Mouse (Mus musculus) embryonic fibroblast, embryonic 13.5 days (primary cell): Measurements from ENCODE around the gene Gbp2b. TPM values are rescaled to one million over a fixed set of nuclear protein-coding genes. Genes with fewer than 3 reads are reported as not detected.
"Not testable (repeated sequence)": the region's sequence is repeated elsewhere in the genome, so short reads cannot be mapped to it uniquely, and the experiment has no call there.

Experiments used
- H3K27ac ChIP-seq: 2 replicates; pipeline ENCODE4 v1.5.1; 2012; ENCODE audit warnings: low read length, control low read depth, inconsistent platforms; ENCODE audit not compliant: insufficient read depth
- H3K4me1 ChIP-seq: 2 replicates; pipeline ENCODE4 v1.6.1; 2011; ENCODE audit warnings: low read length; ENCODE audit not compliant: control insufficient read depth, insufficient read depth
- H3K4me3 ChIP-seq: 2 replicates; pipeline ENCODE4 v1.5.1; 2011; ENCODE audit warnings: mild to moderate bottlenecking, control low read depth, low read length; ENCODE audit not compliant: insufficient read depth
- CTCF ChIP-seq: IDR thresholded peaks from 2 replicates; pipeline ENCODE4 v1.5.1; 2011; ENCODE audit warnings: mild to moderate bottlenecking, control low read depth, low read length, moderate library complexity, borderline replicate concordance; ENCODE audit not compliant: insufficient read depth
- POLR2A ChIP-seq: IDR thresholded peaks from 2 replicates; pipeline ENCODE4 v1.6.1; 2011; ENCODE audit warnings: low read depth, mild to moderate bottlenecking, control low read depth, low read length, moderate library complexity
- polyA plus RNA-seq: library from polyadenylated mRNA; stranded (reverse); fragments of >200 nt; gene quantifications from 2 replicates; pipeline ENCODE4 v1.2.4, GENCODE M21; 2011; ENCODE audit warnings: low read depth; ENCODE audit not compliant: missing spikeins, insufficient read length

Gene Gbp2b
- polyA plus RNA-seq, 1 experiment = not detected

GRCm38 (mm10) chr3:142620111-142620955, 25.7 kb downstream of the Gbp2b start, which contains the start of gene Gbp2:
Gbp2 (plus strand) TSS chr3:142620602.
- peak within 1 kb of the TSS; percentile 49 for H3K4me3 ChIP-seq
- TF ChIP-seq CTCF (no peak), POLR2A (0 out of 2 replicates have a peak, but pooled peaks have one; percentile 15)
- H3K4me1 ChIP-seq = no peaks in the 10 kb centered on the region
- peak within 1 kb of the TSS; percentile 69 for H3K27ac ChIP-seq

- Histone ChIP-seq H3K27ac (peak overlapping the region; percentile 69), H3K4me3 (peak overlapping the region; percentile 49), H3K4me1 (no peaks in the 10 kb centered on the region)
- TF ChIP-seq POLR2A = no peak
These were observed 26.4 kb downstream of the Gbp2b start for GRCm38 (mm10) chr3:142620956-142621562.

GRCm38 (mm10) chr3:142630385-142630784, 35.7 kb downstream of the Gbp2b start:
- TF ChIP-seq POLR2A = no peak
- Histone ChIP-seq H3K27ac (no peak overlapping the region), H3K4me1 (no peaks in the 10 kb centered on the region), H3K4me3 (no peak overlapping the region)

- Histone ChIP-seq H3K27ac (no peak overlapping the region), H3K4me1 (no peaks in the 10 kb centered on the region), H3K4me3 (no peak overlapping the region)
- TF ChIP-seq CTCF (no peak), POLR2A (no peak)
These were observed 45.6 kb downstream of the Gbp2b start for GRCm38 (mm10) chr3:142640201-142640600.

- not testable (repeated sequence) for H3K4me3 ChIP-seq, H3K27ac ChIP-seq
These were observed 51.3 kb downstream of the Gbp2b start for GRCm38 (mm10) chr3:142645949-142646348.

GRCm38 (mm10) chr3:142647836-142648235, 53.2 kb downstream of the Gbp2b start:
- H3K4me3 ChIP-seq, H3K4me1 ChIP-seq: not testable (repeated sequence)

More at GRCm38 (mm10) chr3:142645949-142646348, 51.3 kb downstream of the Gbp2b start:
- not testable (repeated sequence) for H3K4me1 ChIP-seq

GRCm38 (mm10) chr3:142650205-142650604, 55.6 kb downstream of the Gbp2b start:
- no peak overlapping the region for H3K4me3 ChIP-seq
- H3K27ac ChIP-seq = no peak overlapping the region
- H3K4me1 ChIP-seq = no peaks in the 10 kb centered on the region
- TF ChIP-seq POLR2A (no peak), CTCF (no peak)

More at GRCm38 (mm10) chr3:142647836-142648235, 53.2 kb downstream of the Gbp2b start:
- not testable (repeated sequence) for H3K27ac ChIP-seq

- Histone ChIP-seq H3K4me3 (no peak overlapping the region), H3K27ac (no peak overlapping the region), H3K4me1 (no peaks in the 10 kb centered on the region)
- TF ChIP-seq CTCF = no peak
These were observed 70.1 kb downstream of the Gbp2b start for GRCm38 (mm10) chr3:142664723-142665122.

Other genes starting within 250 kb of the Gbp2b start
- gene Pdlim5, start 199.2 kb upstream of the Gbp2b start, polyA plus RNA-seq = 192 and 292 TPM in 2 replicates
- 0.67 TPM in 1 of 2 replicates, not detected in the other for gene Gbp5, start 100.9 kb upstream of the Gbp2b start, polyA plus RNA-seq
- 3.3 and 6.4 TPM in 2 replicates for gene Gbp7, start 64.5 kb upstream of the Gbp2b start, polyA plus RNA-seq
- 4.8 and 7.6 TPM in 2 replicates for gene Gbp3, start 34.8 kb upstream of the Gbp2b start, polyA plus RNA-seq
- 17.9 and 27.3 TPM in 2 replicates for gene Gbp2, start 25.8 kb downstream of the Gbp2b start, polyA plus RNA-seq
- 10.8 and 18.8 TPM in 2 replicates for gene Kyat3, start 106.2 kb downstream of the Gbp2b start, polyA plus RNA-seq
- gene Gtf2b, start 170.2 kb downstream of the Gbp2b start, polyA plus RNA-seq = 35.2 and 36.0 TPM in 2 replicates